Mouse (Mus musculus) erythroblast, embryonic 14.5 days (primary cell): ENCODE measurements around the gene Wdr77. TPM values are rescaled to one million over a fixed set of nuclear protein-coding genes. Genes with fewer than 3 reads are reported as not detected.

Experiments
- H3K27me3 ChIP-seq: 2 replicates; pipeline ENCODE4 v1.6.1; 2012; ENCODE audit warnings: inconsistent platforms; ENCODE audit not compliant: control insufficient read depth
- H3K36me3 ChIP-seq: 2 replicates; pipeline ENCODE4 v1.6.1; 2012; ENCODE audit warnings: mild to moderate bottlenecking, inconsistent platforms; ENCODE audit not compliant: control insufficient read depth
- H3K4me1 ChIP-seq: 2 replicates; pipeline ENCODE4 v1.6.1; 2012; ENCODE audit warnings: inconsistent platforms; ENCODE audit not compliant: control insufficient read depth
- H3K4me3 ChIP-seq: replicated peaks from 2 replicates; pipeline ENCODE3; 2012; ENCODE audit warnings: moderate library complexity, mild to moderate bottlenecking, inconsistent platforms
- H3K9me3 ChIP-seq: 2 replicates; pipeline ENCODE4 v1.6.1; 2012; ENCODE audit warnings: low read length, inconsistent platforms, mixed read lengths; ENCODE audit not compliant: control insufficient read depth
- GATA1 ChIP-seq: IDR thresholded peaks from 2 replicates; pipeline ENCODE4 v1.6.1; 2012; ENCODE audit warnings: low read length, inconsistent platforms, mixed read lengths
- TAL1 ChIP-seq: IDR thresholded peaks from 3 replicates; pipeline ENCODE4 v1.6.1; 2012; ENCODE audit warnings: low read length, inconsistent platforms, mixed read lengths
- polyA plus RNA-seq: library from polyadenylated mRNA; stranded (reverse); fragments of >175 nt; gene quantifications from 2 replicates; pipeline ENCODE4 v1.2.3, GENCODE M21; 2012

The Wdr77 gene
- polyA plus RNA-seq, 1 experiment: 1.1 TPM

GRCm38 (mm10) chr3:105935033-105935432, 24.1 kb upstream of the Wdr77 start:
- Histone ChIP-seq H3K9me3 (no peaks in the 10 kb centered on the region), H3K36me3 (peaks cover 18% of the 10 kb centered on the region), H3K4me3 (no peak overlapping the region), H3K4me1 (peaks cover 4% of the 10 kb centered on the region; the same call in 1 of the 2 replicates), H3K27me3 (no peaks in the 10 kb centered on the region)
- TF ChIP-seq GATA1: no peak
- no peak for TF ChIP-seq TAL1

GRCm38 (mm10) chr3:105936111-105936510, 23.1 kb upstream of the Wdr77 start:
- Histone ChIP-seq H3K27me3 (no peaks in the 10 kb centered on the region), H3K4me1 (peaks cover 4% of the 10 kb centered on the region; the same call in 1 of the 2 replicates), H3K36me3 (peaks cover 29% of the 10 kb centered on the region), H3K9me3 (no peaks in the 10 kb centered on the region), H3K4me3 (no peak overlapping the region)
- TF ChIP-seq TAL1: no peak
- no peak for TF ChIP-seq GATA1

- Histone ChIP-seq H3K27me3 (no peaks in the 10 kb centered on the region), H3K4me3 (no peak overlapping the region), H3K9me3 (no peaks in the 10 kb centered on the region), H3K4me1 (peaks cover 14% of the 10 kb centered on the region), H3K36me3 (peaks cover 100% of the 10 kb centered on the region)
- TF ChIP-seq TAL1 (no peak), GATA1 (no peak)
Observed at GRCm38 (mm10) chr3:105951348-105951747, 7.8 kb upstream of the Wdr77 start.

- TF ChIP-seq TAL1 (no peak), GATA1 (no peak)
- Histone ChIP-seq H3K27me3 (no peaks in the 10 kb centered on the region), H3K9me3 (peaks cover 2% of the 10 kb centered on the region; the same call in 1 of the 2 replicates), H3K4me1 (peaks cover 37% of the 10 kb centered on the region), H3K4me3 (peak overlapping the region; percentile 75), H3K36me3 (peaks cover 71% of the 10 kb centered on the region)
Observed at GRCm38 (mm10) chr3:105957235-105957634, 1.9 kb upstream of the Wdr77 start.

- peaks cover 37% of the 10 kb centered on the region for H3K4me1 ChIP-seq
- TF ChIP-seq GATA1 (no peak), TAL1 (no peak)
- peak overlapping the region; percentile 75 for H3K4me3 ChIP-seq
- peaks cover 71% of the 10 kb centered on the region for H3K36me3 ChIP-seq
- H3K27me3 ChIP-seq: no peaks in the 10 kb centered on the region
- peaks cover 2% of the 10 kb centered on the region; the same call in 1 of the 2 replicates for H3K9me3 ChIP-seq
Observed at GRCm38 (mm10) chr3:105958204-105958603, 965 bp upstream of the Wdr77 start.

- H3K9me3 ChIP-seq: peaks cover 2% of the 10 kb centered on the region; the same call in 1 of the 2 replicates
- peaks cover 37% of the 10 kb centered on the region for H3K4me1 ChIP-seq
- no peaks in the 10 kb centered on the region for H3K27me3 ChIP-seq
- TF ChIP-seq GATA1 (no peak), TAL1 (no peak)
- peaks cover 69% of the 10 kb centered on the region for H3K36me3 ChIP-seq
- H3K4me3 ChIP-seq: peak overlapping the region; percentile 75
Observed at GRCm38 (mm10) chr3:105959585-105959984, 416 bp downstream of the Wdr77 start.

- no peak for TF ChIP-seq GATA1
- TF ChIP-seq TAL1: no peak
- H3K4me1 ChIP-seq: peaks cover 36% of the 10 kb centered on the region
- H3K4me3 ChIP-seq: peak within 1 kb of the TSS; percentile 75
- H3K9me3 ChIP-seq: peaks cover 2% of the 10 kb centered on the region; the same call in 1 of the 2 replicates
- H3K27me3 ChIP-seq: no peaks in the 10 kb centered on the region
- H3K36me3 ChIP-seq: peaks cover 69% of the 10 kb centered on the region
Observed at GRCm38 (mm10) chr3:105959999-105960398, 830 bp downstream of the Wdr77 start, which contains the start of gene Atp5f1. Gene Atp5f1, minus strand, starts transcription at chr3:105960099.

GRCm38 (mm10) chr3:105960700-105961099, 1.5 kb downstream of the Wdr77 start:
- H3K4me1 ChIP-seq: peaks cover 35% of the 10 kb centered on the region
- peak overlapping the region; percentile 75 for H3K4me3 ChIP-seq
- H3K27me3 ChIP-seq: no peaks in the 10 kb centered on the region
- peaks cover 2% of the 10 kb centered on the region; the same call in 1 of the 2 replicates for H3K9me3 ChIP-seq
- H3K36me3 ChIP-seq: peaks cover 69% of the 10 kb centered on the region
- no peak for TF ChIP-seq TAL1
- no peak for TF ChIP-seq GATA1

- no peak for TF ChIP-seq TAL1
- TF ChIP-seq GATA1: no peak
- no peak overlapping the region for H3K4me3 ChIP-seq
- no peaks in the 10 kb centered on the region for H3K4me1 ChIP-seq
- H3K9me3 ChIP-seq: no peaks in the 10 kb centered on the region
- H3K36me3 ChIP-seq: peaks cover 32% of the 10 kb centered on the region
- H3K27me3 ChIP-seq: no peaks in the 10 kb centered on the region
Observed at GRCm38 (mm10) chr3:105971831-105972446, 12.8 kb downstream of the Wdr77 start.

- H3K36me3 ChIP-seq: peaks cover 18% of the 10 kb centered on the region
- H3K9me3 ChIP-seq: no peaks in the 10 kb centered on the region
- H3K4me3 ChIP-seq: no peak within 1 kb of the TSS
- TF ChIP-seq TAL1 (no peak), GATA1 (no peak)
- H3K4me1 ChIP-seq: no peaks in the 10 kb centered on the region
- no peaks in the 10 kb centered on the region for H3K27me3 ChIP-seq
Observed at GRCm38 (mm10) chr3:105973411-105973810, 14.2 kb downstream of the Wdr77 start, which contains the start of gene Ovgp1. Gene Ovgp1, plus strand, starts transcription at chr3:105973711.
